Mouse (Mus musculus): ENCODE measurements around the gene Idh3g. TPM values are rescaled to one million over a fixed set of nuclear protein-coding genes. Genes with fewer than 3 reads are reported as not detected.

Gene Idh3g
- polyA plus RNA-seq (2011; ENCODE audit: insufficient read depth, insufficient read length, low read depth, missing spikeins) = 147 and 151 TPM in 2 replicates

DNA sequence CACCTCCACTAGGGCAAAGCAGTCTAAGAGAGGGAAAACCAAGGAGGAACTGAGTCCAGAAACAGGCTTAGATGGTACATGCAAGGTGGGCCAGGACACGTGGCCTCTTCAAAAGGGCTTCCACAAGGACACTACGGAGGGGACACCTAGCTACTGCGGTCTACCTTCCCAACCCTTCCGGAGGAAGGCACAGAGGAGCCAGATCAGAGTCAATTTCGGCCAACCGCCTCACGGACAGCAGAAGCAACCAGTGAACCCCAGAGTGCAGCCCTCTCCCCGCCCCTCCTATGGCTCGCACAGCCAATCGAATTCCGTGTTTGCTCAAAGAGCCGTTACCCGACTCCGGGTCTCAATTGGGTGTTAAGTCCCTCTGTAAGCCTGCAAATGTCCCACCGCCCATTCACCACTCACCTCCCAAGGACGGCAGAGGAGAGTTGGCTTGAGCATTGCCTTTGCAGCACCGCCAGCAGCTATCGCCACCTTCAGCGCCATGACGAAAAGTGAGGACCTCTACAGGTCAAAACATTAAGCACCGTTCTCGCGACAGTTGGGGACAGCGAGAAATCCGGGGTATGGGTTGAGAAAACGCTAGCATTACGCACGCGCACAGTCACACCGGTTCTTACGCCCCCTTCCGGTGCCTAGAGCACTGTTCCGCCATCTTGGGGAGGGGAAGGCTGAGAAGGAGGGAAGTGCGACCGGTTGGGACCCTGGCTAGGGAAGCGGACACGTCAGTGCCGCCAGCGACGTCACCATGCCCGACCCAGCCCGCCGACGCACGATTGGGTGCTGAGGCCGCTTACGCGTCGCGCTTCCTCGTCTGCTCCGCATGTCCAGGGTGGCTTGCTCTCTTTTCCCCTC, at the start of gene Idh3g, which contains the start of gene Ssr4:
Gene Idh3g (minus strand): TSS at position 534 of the 861 bp plus-strand sequence.
Gene Ssr4 (plus strand): TSS at position 665 of the 861 bp plus-strand sequence.
- Histone ChIP-seq H3K27me3 (ENCODE audit: control insufficient read depth, insufficient read depth, low read length, poor library complexity, severe bottlenecking) (no peaks in the 10 kb centered on the region), H3K9me3 (replicated peaks; ENCODE audit: control insufficient read depth, insufficient read depth, low read length, poor library complexity, severe bottlenecking) (no peaks in the 10 kb centered on the region), H3K9ac (ENCODE audit: low read depth, poor library complexity, severe bottlenecking) (peak within 1 kb of the TSS; percentile 79), H3K4me1 (ENCODE audit: control insufficient read depth, insufficient read depth, low read length) (no peaks in the 10 kb centered on the region), H3K36me3 (ENCODE audit: control insufficient read depth, insufficient read depth, low read length, poor library complexity, severe bottlenecking) (peaks cover 14% of the 10 kb centered on the region; the same call in 1 of the 2 replicates), H3K27ac (ENCODE audit: insufficient read depth, low read length) (peak within 1 kb of the TSS; percentile 76), H3K4me3 (ENCODE audit: low read depth, low read length) (peak within 1 kb of the TSS; percentile 95)
- no peak for TF ChIP-seq POLR2A (IDR thresholded peaks at IDR 0.05; ENCODE audit: insufficient read depth, low read length)
- TF ChIP-seq CTCF (IDR thresholded peaks at IDR 0.05; ENCODE audit: low read depth, low read length) = no peak
- no peak for TF ChIP-seq EP300 (IDR thresholded peaks at IDR 0.05; ENCODE audit: insufficient read depth, low read depth, low read length)

DNA sequence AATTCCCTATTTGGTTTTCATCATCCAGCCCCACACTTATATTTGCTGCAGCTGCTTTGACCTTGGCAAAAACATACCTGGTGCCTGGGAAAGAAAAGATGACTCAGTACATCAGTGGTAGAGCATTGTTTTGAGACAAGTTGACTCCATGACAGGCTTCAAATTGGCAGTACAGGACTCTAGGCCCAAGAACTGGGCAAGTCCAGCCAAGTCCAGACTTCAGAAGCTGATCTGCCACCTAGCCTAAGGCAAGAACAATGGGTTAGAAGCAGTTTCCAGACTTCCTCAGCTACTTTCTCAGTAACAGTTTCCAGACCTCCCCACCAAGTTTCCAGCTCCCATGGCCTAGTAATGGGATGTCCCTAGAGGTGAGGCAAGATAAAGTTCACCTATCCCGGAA, 49.0 kb upstream of the Idh3g start:
- Histone ChIP-seq H3K27ac (ENCODE audit: insufficient read depth, low read length) (peak overlapping the region; percentile 51; the same call in 1 of the 2 replicates), H3K36me3 (ENCODE audit: control insufficient read depth, insufficient read depth, low read length, poor library complexity, severe bottlenecking) (no peaks in the 10 kb centered on the region), H3K4me3 (ENCODE audit: low read depth, low read length) (no peak overlapping the region), H3K4me1 (ENCODE audit: control insufficient read depth, insufficient read depth, low read length) (no peaks in the 10 kb centered on the region), H3K27me3 (ENCODE audit: control insufficient read depth, insufficient read depth, low read length, poor library complexity, severe bottlenecking) (no peaks in the 10 kb centered on the region), H3K9ac (ENCODE audit: low read depth, poor library complexity, severe bottlenecking) (no peak overlapping the region), H3K9me3 (replicated peaks; ENCODE audit: control insufficient read depth, insufficient read depth, low read length, poor library complexity, severe bottlenecking) (no peaks in the 10 kb centered on the region)
- TF ChIP-seq EP300 (IDR thresholded peaks at IDR 0.05; ENCODE audit: insufficient read depth, low read depth, low read length) = no peak
- TF ChIP-seq CTCF (IDR thresholded peaks at IDR 0.05; ENCODE audit: low read depth, low read length) = no peak
- TF ChIP-seq POLR2A (IDR thresholded peaks at IDR 0.05; ENCODE audit: insufficient read depth, low read length) = no peak

DNA sequence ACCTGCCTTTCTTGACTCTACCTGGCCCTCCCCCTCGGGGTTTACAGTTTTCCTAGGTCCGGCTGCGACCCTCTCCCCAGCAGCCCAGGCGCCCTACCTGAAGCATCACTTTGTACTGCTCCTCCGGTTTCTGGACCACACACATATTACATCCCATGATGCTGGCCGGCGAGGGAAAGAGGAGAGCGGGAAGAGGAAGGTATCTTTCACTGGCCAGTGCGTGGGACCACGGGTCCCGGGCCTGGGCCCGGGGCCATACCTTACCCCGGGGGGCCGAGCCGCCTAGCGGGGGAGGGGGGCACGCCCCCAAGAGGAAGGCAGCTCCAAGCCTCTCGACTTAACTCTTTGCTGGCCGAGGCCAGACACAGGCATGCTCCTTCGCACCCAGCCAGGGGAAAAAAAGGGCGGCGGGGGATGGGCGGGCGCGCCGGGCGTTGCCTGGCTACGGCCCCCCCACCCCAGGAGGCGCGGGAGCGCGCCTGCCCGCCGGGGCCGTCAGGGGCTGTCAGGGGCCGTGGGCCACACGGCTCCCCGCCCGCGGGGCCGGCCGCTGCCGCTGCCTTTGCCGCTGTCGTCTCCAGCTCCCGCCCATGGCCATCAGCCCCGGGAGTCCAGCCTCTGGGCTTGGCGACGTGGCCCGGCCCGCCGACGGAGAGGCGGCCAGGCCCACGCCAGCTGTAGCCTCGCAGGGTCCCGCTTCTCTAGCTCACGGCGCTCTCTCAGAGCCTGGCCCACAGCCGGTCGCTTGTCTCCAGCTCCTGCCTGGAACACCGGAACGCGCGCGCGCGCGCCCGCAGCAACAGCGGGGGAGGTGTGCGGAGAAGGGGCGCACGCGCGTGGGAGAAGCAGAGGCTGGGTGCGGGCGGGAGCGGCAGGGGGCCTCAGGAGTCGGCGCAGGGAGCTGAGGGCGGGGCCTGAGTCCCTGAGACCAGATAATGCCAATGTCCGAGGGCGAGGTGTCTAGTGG, 37.8 kb upstream of the Idh3g start, which contains the start of gene Pdzd4:
Gene Pdzd4 (minus strand): TSS at position 785 of the 967 bp plus-strand sequence.
- Histone ChIP-seq H3K4me1 (ENCODE audit: control insufficient read depth, insufficient read depth, low read length) (no peaks in the 10 kb centered on the region), H3K27me3 (ENCODE audit: control insufficient read depth, insufficient read depth, low read length, poor library complexity, severe bottlenecking) (no peaks in the 10 kb centered on the region), H3K36me3 (ENCODE audit: control insufficient read depth, insufficient read depth, low read length, poor library complexity, severe bottlenecking) (no peaks in the 10 kb centered on the region), H3K9ac (ENCODE audit: low read depth, poor library complexity, severe bottlenecking) (peak within 1 kb of the TSS; percentile 81), H3K27ac (ENCODE audit: insufficient read depth, low read length) (peak within 1 kb of the TSS; percentile 55), H3K4me3 (ENCODE audit: low read depth, low read length) (peak within 1 kb of the TSS; percentile 91), H3K9me3 (replicated peaks; ENCODE audit: control insufficient read depth, insufficient read depth, low read length, poor library complexity, severe bottlenecking) (no peaks in the 10 kb centered on the region)
- TF ChIP-seq EP300 (IDR thresholded peaks at IDR 0.05; ENCODE audit: insufficient read depth, low read depth, low read length) (peak; percentile 47; the same call in 1 of the 2 replicates), CTCF (IDR thresholded peaks at IDR 0.05; ENCODE audit: low read depth, low read length) (no peak), POLR2A (IDR thresholded peaks at IDR 0.05; ENCODE audit: insufficient read depth, low read length) (no peak)

DNA sequence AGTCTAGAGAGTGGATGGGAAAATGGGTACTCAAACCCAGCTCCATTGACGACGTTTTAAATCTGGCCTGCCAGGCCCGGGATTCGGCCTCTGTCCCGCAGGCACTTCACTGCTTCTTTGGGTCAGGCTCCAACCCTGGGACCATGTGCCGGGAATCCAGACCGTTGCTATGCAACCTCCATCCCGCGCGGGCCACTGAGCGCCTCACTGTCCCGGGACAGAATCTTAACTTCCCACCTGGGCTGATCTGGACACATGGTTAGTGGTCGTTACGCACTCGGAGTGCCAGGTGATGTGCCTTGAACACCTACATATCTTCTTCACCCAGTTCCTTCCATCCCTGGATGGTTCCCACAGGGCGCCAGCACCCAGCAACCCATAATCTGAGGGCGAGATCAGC, 37.0 kb upstream of the Idh3g start:
- Histone ChIP-seq H3K36me3 (ENCODE audit: control insufficient read depth, insufficient read depth, low read length, poor library complexity, severe bottlenecking) (peaks cover 3% of the 10 kb centered on the region; the same call in 1 of the 2 replicates), H3K4me1 (ENCODE audit: control insufficient read depth, insufficient read depth, low read length) (peaks cover 2% of the 10 kb centered on the region), H3K9ac (ENCODE audit: low read depth, poor library complexity, severe bottlenecking) (peak overlapping the region; percentile 81), H3K27me3 (ENCODE audit: control insufficient read depth, insufficient read depth, low read length, poor library complexity, severe bottlenecking) (no peaks in the 10 kb centered on the region), H3K9me3 (replicated peaks; ENCODE audit: control insufficient read depth, insufficient read depth, low read length, poor library complexity, severe bottlenecking) (no peaks in the 10 kb centered on the region), H3K27ac (ENCODE audit: insufficient read depth, low read length) (peak overlapping the region; percentile 55), H3K4me3 (ENCODE audit: low read depth, low read length) (peak overlapping the region; percentile 91)
- TF ChIP-seq CTCF (IDR thresholded peaks at IDR 0.05; ENCODE audit: low read depth, low read length) (no peak), POLR2A (IDR thresholded peaks at IDR 0.05; ENCODE audit: insufficient read depth, low read length) (no peak), EP300 (IDR thresholded peaks at IDR 0.05; ENCODE audit: insufficient read depth, low read depth, low read length) (no peak)

DNA sequence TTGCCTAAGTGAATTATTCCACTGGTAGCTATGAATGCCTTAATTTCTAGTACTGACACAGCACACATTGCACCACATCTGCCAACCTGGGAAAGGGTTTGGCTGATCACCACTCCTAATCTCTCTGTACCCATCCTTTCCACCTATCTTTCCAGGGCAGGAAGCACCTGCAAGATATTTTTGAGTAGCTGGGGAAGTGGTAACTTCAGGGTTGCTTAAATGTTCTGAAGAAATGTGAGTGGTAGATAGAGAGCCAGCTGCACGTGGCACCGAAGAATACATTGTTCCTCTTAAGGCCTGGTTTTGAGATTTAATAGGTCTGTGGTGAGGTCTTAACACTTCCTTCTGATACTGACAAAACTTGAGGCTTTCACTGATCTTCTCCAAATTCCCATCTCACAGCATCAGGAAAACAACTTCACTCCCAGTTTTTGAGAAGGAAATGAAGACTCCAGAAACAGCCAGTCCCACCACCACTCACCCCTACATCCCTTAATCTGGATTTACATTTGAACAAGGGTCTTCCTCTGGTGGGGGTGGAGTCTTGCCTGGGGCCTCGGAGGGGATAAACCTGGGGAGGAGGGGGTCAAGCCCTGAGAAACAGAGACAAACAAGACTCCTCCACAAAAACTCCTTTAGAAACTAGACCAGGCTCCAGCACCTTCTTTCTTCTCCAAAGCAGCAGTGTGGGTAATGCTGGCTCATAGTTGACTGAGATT, 30.1 kb upstream of the Idh3g start:
- no peak overlapping the region for H3K4me3 ChIP-seq (ENCODE audit: low read depth, low read length)
- no peak overlapping the region for H3K9ac ChIP-seq (ENCODE audit: low read depth, poor library complexity, severe bottlenecking)

More for the DNA sequence above, 30.1 kb upstream of the Idh3g start:
- TF ChIP-seq CTCF (IDR thresholded peaks at IDR 0.05; ENCODE audit: low read depth, low read length) (no peak), POLR2A (IDR thresholded peaks at IDR 0.05; ENCODE audit: insufficient read depth, low read length) (no peak), EP300 (IDR thresholded peaks at IDR 0.05; ENCODE audit: insufficient read depth, low read depth, low read length) (peak; percentile 87)
- no peaks in the 10 kb centered on the region for H3K27me3 ChIP-seq (ENCODE audit: control insufficient read depth, insufficient read depth, low read length, poor library complexity, severe bottlenecking)
- peaks cover 2% of the 10 kb centered on the region for H3K4me1 ChIP-seq (ENCODE audit: control insufficient read depth, insufficient read depth, low read length)
- peak overlapping the region; percentile 95 for H3K27ac ChIP-seq (ENCODE audit: insufficient read depth, low read length)
- no peaks in the 10 kb centered on the region for H3K9me3 ChIP-seq (replicated peaks; ENCODE audit: control insufficient read depth, insufficient read depth, low read length, poor library complexity, severe bottlenecking)
- H3K36me3 ChIP-seq (ENCODE audit: control insufficient read depth, insufficient read depth, low read length, poor library complexity, severe bottlenecking) = peaks cover 5% of the 10 kb centered on the region; the same call in 1 of the 2 replicates

Data from ES-Bruce4 (cell line).